Mouse (Mus musculus) liver, embryonic 13.5 days (tissue): ENCODE results near the gene Prrt1. TPM values are rescaled to one million over a fixed set of nuclear protein-coding genes. Genes with fewer than 3 reads are reported as not detected.

Experiments
- ATAC-seq: fragments of 200-750 bp; cut with Nextera tagmentation; 2 replicates; pipeline ENCODE4 v1.8.0; 2017; ENCODE audit warnings: low read depth, mild to moderate bottlenecking, moderate number of reproducible peaks, moderate library complexity
- DNase-seq: peaks from one replicate; pipeline ENCODE4 v3.0.0; 2022
- H3K27ac ChIP-seq: fragments of 300-500 bp; sonication (generic); 2 replicates; pipeline ENCODE4 v1.5.1; 2015; ENCODE audit warnings: moderate library complexity, mild to moderate bottlenecking, inconsistent platforms
- H3K27me3 ChIP-seq: fragments of 300-500 bp; sonication (generic); 2 replicates; pipeline ENCODE4 v1.6.1; 2015; ENCODE audit warnings: mild to moderate bottlenecking, inconsistent platforms
- H3K36me3 ChIP-seq: fragments of 300-500 bp; sonication (generic); 2 replicates; pipeline ENCODE4 v1.6.1; 2015; ENCODE audit warnings: mild to moderate bottlenecking, inconsistent platforms
- H3K4me1 ChIP-seq: fragments of 300-500 bp; sonication (generic); replicated peaks from 2 replicates; pipeline ENCODE4 v1.6.1; 2015; ENCODE audit warnings: inconsistent platforms
- H3K4me2 ChIP-seq: fragments of 300-500 bp; sonication (generic); 2 replicates; pipeline ENCODE4 v1.6.1; 2015; ENCODE audit warnings: inconsistent platforms, mild to moderate bottlenecking, moderate library complexity
- H3K4me3 ChIP-seq: fragments of 300-500 bp; sonication (generic); replicated peaks from 2 replicates; pipeline ENCODE4 v1.5.1; 2015; ENCODE audit warnings: mild to moderate bottlenecking, inconsistent platforms
- H3K9ac ChIP-seq: fragments of 300-500 bp; sonication (generic); 2 replicates; pipeline ENCODE4 v1.6.1; 2015; ENCODE audit warnings: mild to moderate bottlenecking, inconsistent platforms
- H3K9me3 ChIP-seq: fragments of 300-500 bp; sonication (generic); replicated peaks from 2 replicates; pipeline ENCODE4 v1.6.1; 2016; ENCODE audit warnings: inconsistent platforms
- WGBS: fragments of 180-500 bp; shearing (Covaris S2); methylation state at CpG from one replicate; pipeline ENCODE4 v1.1.7; 2015; ENCODE audit not compliant: insufficient replicate concordance; 5-methylcytosine and 5-hydroxymethylcytosine counted together
- polyA plus RNA-seq: library from polyadenylated mRNA; unstranded; fragments of >200 nt; fragmentation: Nextera tagmentation; extraction: Ambion mirVana; gene quantifications from 2 replicates; pipeline ENCODE4 v1.2.1, GENCODE M21; 2015

Prrt1 gene
- polyA plus RNA-seq, 1 experiment from 2014 or later: 0.05 TPM

DNA sequence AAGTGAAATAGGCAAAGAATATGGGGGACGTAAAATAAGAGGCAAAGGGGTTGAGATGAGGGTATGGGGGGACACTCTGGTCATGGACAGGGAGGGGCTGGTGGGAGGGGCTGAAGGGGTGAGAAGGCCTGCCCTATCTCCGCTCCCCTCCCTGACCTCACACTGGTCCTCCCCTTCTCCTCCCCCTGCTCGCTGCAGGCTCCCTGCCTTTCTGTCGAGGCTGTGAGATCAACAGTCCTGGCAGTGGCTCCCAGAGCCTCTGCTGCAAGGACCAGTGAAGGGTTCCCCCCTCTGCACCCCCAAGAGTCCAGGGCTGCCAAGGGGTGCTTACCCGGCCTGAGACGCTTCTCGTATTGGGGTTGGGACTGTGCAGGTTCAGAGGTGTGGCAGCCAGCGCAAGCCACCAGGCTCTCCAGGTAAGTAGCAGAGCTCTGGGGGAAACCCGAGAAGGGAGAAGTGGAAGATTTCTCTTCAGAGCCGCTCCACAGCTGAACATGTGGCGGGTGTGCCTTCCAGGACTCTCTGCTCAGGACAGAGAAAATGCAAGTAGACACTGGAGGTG is 31.0 kb downstream of the Prrt1 start:
- peaks cover 20% of the 10 kb centered on the region for H3K4me1 ChIP-seq
- no peak overlapping the region for H3K4me2 ChIP-seq
- ATAC-seq (no peak), DNase-seq (no peak)
- H3K36me3 ChIP-seq: no peaks in the 10 kb centered on the region
- no peaks in the 10 kb centered on the region for H3K9me3 ChIP-seq
- no peak overlapping the region for H3K9ac ChIP-seq
- peaks cover 54% of the 10 kb centered on the region for H3K27me3 ChIP-seq
- H3K4me3 ChIP-seq: no peak overlapping the region
- no peak overlapping the region for H3K27ac ChIP-seq
- 32% methylated on average over 10 of the region's 11 CpGs for WGBS

GRCm38 (mm10) chr17:34661121-34661591 is 31.8 kb downstream of the Prrt1 start:
- Histone ChIP-seq H3K4me1 (peaks cover 18% of the 10 kb centered on the region), H3K27ac (no peak overlapping the region), H3K9ac (no peak overlapping the region), H3K36me3 (no peaks in the 10 kb centered on the region), H3K4me2 (0 out of 2 replicates have a peak overlapping the region, but pooled peaks have one; percentile 2), H3K4me3 (no peak overlapping the region), H3K9me3 (no peaks in the 10 kb centered on the region), H3K27me3 (peaks cover 58% of the 10 kb centered on the region)
- no peak for ATAC-seq
- WGBS: 4% methylated on average over 19 of the region's 19 CpGs
- DNase-seq: no peak

- Histone ChIP-seq H3K9ac (no peak overlapping the region), H3K27ac (no peak overlapping the region), H3K27me3 (peaks cover 54% of the 10 kb centered on the region), H3K4me2 (no peak overlapping the region), H3K9me3 (no peaks in the 10 kb centered on the region), H3K36me3 (no peaks in the 10 kb centered on the region), H3K4me1 (peaks cover 18% of the 10 kb centered on the region), H3K4me3 (no peak overlapping the region)
- 74% methylated on average over 1 of the region's 1 CpGs for WGBS
- DNase-seq (no peak), ATAC-seq (no peak)
Observed at GRCm38 (mm10) chr17:34662468-34662867, 33.1 kb downstream of the Prrt1 start.

DNA sequence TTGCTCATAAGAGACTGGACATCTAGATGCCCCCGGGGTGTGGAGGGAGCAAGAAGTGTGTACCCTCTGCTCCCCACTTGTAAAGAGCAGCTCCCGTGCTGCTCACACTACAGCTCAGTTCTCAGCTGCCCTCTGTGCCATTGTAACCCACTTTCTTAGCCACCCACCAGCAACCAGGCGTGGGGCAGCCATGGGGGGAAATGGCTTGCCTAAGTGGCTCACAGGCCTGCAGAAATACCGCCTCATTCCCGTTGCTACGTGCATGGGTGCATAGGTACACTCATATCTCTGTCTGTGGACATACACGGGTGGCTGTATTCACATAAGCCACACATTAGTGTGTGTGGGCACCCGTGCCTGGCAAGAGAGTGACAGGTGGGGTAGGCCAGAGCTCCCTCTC is 33.6 kb downstream of the Prrt1 start:
- no peaks in the 10 kb centered on the region for H3K36me3 ChIP-seq
- no peak overlapping the region for H3K27ac ChIP-seq
- no peaks in the 10 kb centered on the region for H3K9me3 ChIP-seq
- no peak overlapping the region for H3K9ac ChIP-seq
- peaks cover 53% of the 10 kb centered on the region for H3K27me3 ChIP-seq
- whole genome bisulfite sequencing: 62% methylated on average over 8 of the region's 8 CpGs
- DNase-seq (no peak), ATAC-seq (no peak)
- no peak overlapping the region for H3K4me3 ChIP-seq
- peaks cover 18% of the 10 kb centered on the region for H3K4me1 ChIP-seq
- no peak overlapping the region for H3K4me2 ChIP-seq

GRCm38 (mm10) chr17:34663558-34663957 is 34.2 kb downstream of the Prrt1 start:
- H3K4me1 ChIP-seq: peaks cover 18% of the 10 kb centered on the region
- 31% methylated on average over 1 of the region's 1 CpGs for WGBS
- no peak for ATAC-seq
- H3K9ac ChIP-seq: no peak overlapping the region
- no peak for DNase-seq
- H3K9me3 ChIP-seq: no peaks in the 10 kb centered on the region
- H3K27me3 ChIP-seq: peaks cover 50% of the 10 kb centered on the region
- no peak overlapping the region for H3K4me3 ChIP-seq
- H3K4me2 ChIP-seq: no peak overlapping the region
- H3K36me3 ChIP-seq: no peaks in the 10 kb centered on the region
- no peak overlapping the region for H3K27ac ChIP-seq

DNA sequence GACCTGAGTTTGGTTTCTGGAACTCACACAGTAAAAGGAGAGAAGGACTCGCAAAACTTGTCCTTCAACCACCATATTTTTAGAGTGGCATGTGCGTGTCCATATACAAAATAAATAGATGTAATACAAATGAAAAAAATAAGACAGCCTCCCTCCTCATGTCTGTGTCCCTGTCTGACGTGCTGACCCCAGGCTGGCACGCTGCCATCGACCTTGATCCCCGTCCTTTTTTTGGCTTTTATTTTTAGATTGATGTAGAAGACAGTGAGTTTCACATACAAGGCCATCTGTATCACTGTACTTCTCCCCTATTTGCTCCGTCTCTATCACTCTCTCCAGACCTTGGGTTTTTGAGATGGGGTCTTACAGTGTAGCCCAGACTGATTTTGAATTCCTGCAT is 35.1 kb downstream of the Prrt1 start:
- 57% methylated on average over 7 of the region's 7 CpGs for whole genome bisulfite sequencing
- Histone ChIP-seq H3K4me1 (peaks cover 15% of the 10 kb centered on the region), H3K36me3 (no peaks in the 10 kb centered on the region), H3K4me3 (no peak overlapping the region), H3K27me3 (peaks cover 46% of the 10 kb centered on the region), H3K4me2 (no peak overlapping the region), H3K9ac (no peak overlapping the region), H3K9me3 (no peaks in the 10 kb centered on the region), H3K27ac (no peak overlapping the region)
- DNase-seq (no peak), ATAC-seq (no peak)

- peak within 1 kb of the TSS; percentile 14; the same call in 1 of the 2 replicates for H3K4me3 ChIP-seq
- H3K36me3 ChIP-seq: no peaks in the 10 kb centered on the region
- DNase-seq: no peak
- H3K9me3 ChIP-seq: no peaks in the 10 kb centered on the region
- WGBS: 56% methylated on average over 7 of the region's 7 CpGs
- peaks cover 4% of the 10 kb centered on the region; the same call in 1 of the 2 replicates for H3K4me1 ChIP-seq
- H3K4me2 ChIP-seq: peak within 1 kb of the TSS; percentile 30; the same call in 1 of the 2 replicates
- H3K9ac ChIP-seq: no peak within 1 kb of the TSS
- H3K27me3 ChIP-seq: peaks cover 63% of the 10 kb centered on the region
- ATAC-seq: no peak
- no peak within 1 kb of the TSS for H3K27ac ChIP-seq
Observed at GRCm38 (mm10) chr17:34670235-34670634, 40.9 kb downstream of the Prrt1 start, which contains the start of gene Tnxb. TSS of gene Tnxb (plus strand) at chr17:34670535.

DNA sequence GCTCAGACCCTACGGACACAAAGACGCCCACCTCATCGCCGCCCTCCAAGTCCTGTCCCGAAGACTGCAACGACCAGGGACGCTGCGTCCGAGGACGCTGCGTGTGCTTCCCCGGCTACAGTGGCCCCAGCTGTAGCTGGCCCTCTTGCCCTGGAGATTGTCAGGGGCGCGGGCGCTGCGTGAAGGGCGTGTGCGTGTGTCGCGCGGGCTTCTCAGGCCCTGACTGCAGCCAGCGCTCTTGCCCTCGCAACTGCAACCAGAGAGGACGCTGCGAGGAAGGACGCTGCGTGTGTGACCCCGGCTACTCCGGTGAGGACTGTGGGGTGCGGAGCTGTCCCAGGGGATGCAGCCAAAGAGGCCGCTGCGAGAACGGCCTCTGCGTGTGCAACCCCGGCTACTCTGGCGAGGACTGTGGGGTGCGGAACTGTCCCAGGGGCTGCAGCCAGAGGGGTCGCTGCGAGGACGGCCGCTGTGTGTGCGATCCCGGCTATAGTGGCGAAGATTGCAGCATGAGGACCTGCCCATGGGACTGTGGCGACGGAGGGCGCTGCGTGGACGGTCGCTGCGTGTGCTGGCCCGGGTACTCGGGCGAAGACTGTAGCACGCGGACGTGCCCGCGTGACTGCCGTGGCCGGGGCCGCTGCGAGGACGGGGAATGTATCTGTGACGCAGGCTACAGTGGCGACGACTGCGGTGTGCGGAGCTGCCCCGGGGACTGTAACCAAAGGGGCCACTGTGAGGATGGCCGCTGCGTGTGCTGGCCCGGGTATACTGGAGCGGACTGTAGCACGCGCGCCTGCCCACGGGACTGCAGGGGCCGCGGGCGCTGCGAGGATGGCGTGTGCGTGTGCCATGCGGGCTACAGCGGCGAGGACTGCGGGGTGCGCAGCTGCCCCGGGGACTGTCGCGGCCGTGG is 42.1 kb downstream of the Prrt1 start:
- peaks cover 65% of the 10 kb centered on the region for H3K27me3 ChIP-seq
- DNase-seq: no peak
- no peak overlapping the region for H3K9ac ChIP-seq
- peak overlapping the region; percentile 30 for H3K4me2 ChIP-seq
- peaks cover 7% of the 10 kb centered on the region; the same call in 1 of the 2 replicates for H3K4me1 ChIP-seq
- WGBS: 13% methylated on average over 93 of the region's 93 CpGs
- H3K4me3 ChIP-seq: peak overlapping the region; percentile 14; the same call in 1 of the 2 replicates
- ATAC-seq: no peak
- H3K9me3 ChIP-seq: no peaks in the 10 kb centered on the region
- H3K36me3 ChIP-seq: no peaks in the 10 kb centered on the region
- H3K27ac ChIP-seq: no peak overlapping the region

- Histone ChIP-seq H3K27me3 (peaks cover 70% of the 10 kb centered on the region), H3K9me3 (no peaks in the 10 kb centered on the region), H3K27ac (no peak overlapping the region), H3K9ac (no peak overlapping the region), H3K36me3 (no peaks in the 10 kb centered on the region), H3K4me3 (no peak overlapping the region), H3K4me2 (no peak overlapping the region), H3K4me1 (peaks cover 7% of the 10 kb centered on the region; the same call in 1 of the 2 replicates)
- 31% methylated on average over 49 of the region's 49 CpGs for WGBS
- no peak for DNase-seq
- no peak for ATAC-seq
Observed at GRCm38 (mm10) chr17:34672246-34672792, 43.0 kb downstream of the Prrt1 start.

DNA sequence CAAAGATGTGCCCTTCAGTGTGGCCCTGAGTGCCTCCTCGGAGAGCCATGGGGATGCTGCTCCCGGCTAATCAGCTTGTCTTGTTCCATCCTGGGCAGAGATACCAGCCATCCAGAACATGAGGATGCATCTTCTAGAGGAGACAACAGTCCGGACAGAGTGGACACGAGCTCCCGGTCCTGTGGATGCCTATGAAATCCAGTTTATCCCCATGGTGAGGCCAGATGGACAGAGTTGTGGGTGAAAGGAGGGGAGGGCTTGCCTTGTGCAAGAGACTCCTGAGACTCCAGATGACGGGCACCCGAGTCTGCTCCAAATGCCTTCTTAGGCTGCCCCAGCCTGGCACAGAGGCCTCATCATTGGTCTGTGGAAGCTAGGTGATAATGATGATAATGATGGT is 43.8 kb downstream of the Prrt1 start:
- WGBS: 63% methylated on average over 7 of the region's 7 CpGs
- Histone ChIP-seq H3K4me3 (no peak overlapping the region), H3K27me3 (peaks cover 77% of the 10 kb centered on the region), H3K4me1 (peaks cover 7% of the 10 kb centered on the region; the same call in 1 of the 2 replicates), H3K27ac (no peak overlapping the region), H3K36me3 (no peaks in the 10 kb centered on the region), H3K9me3 (no peaks in the 10 kb centered on the region), H3K4me2 (no peak overlapping the region), H3K9ac (no peak overlapping the region)
- DNase-seq (no peak), ATAC-seq (no peak)

DNA sequence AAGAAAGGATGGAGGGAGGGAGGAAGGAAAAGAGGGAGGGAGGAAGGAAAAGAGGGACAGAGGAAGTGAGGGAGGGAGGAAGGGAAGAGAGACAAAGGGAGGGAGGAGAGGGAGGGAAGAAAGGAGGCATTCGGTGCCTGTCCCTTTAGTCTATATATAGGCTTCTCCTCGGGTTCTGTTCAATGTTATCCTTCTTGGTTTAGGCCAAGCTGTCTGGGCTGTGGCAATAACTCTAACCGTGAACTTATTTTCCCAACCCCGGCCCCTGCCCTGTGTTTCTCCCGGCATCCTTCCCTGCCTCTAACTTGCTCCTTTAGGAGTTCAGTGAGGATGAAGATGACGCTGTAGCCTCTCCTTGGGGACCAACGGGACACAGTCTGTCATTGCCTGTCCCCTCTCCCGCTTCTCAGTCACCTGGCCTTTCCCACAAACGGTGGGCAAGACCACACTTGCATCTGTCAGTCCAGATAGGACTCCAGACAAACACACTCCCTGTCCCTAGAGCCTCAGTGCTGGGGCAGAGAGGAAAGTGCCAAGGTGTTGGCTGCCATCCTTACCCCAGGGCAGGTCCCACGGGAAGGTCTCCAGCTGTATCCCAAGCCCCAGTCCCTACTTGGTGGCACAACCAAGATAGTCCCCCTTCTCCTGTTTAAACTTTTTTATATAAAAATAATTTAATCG is 45.3 kb downstream of the Prrt1 start:
- Histone ChIP-seq H3K27ac (no peak overlapping the region), H3K4me3 (no peak overlapping the region), H3K9me3 (no peaks in the 10 kb centered on the region), H3K4me2 (no peak overlapping the region), H3K36me3 (no peaks in the 10 kb centered on the region), H3K9ac (no peak overlapping the region), H3K27me3 (peaks cover 85% of the 10 kb centered on the region), H3K4me1 (peaks cover 7% of the 10 kb centered on the region; the same call in 1 of the 2 replicates)
- WGBS: 49% methylated on average over 11 of the region's 11 CpGs
- no peak for ATAC-seq
- no peak for DNase-seq
